Mouse (Mus musculus) Patski (cell line): ENCODE data around the gene Sec24b. TPM values are rescaled to one million over a fixed set of nuclear protein-coding genes. Genes with fewer than 3 reads are reported as not detected.

Experiments used
- ATAC-seq: fragments of 100-300 bp; one replicate; pipeline ENCODE4 v1.8.0; 2021
- CTCF ChIA-PET: fragments of 350-600 bp; sonication (Branson Sonifier 250); formaldehyde crosslinking; loops from one replicate; lab custom pipeline; 2022; ENCODE audit warnings: inconsistent platforms; lab: Charles Lee
- POLR2A ChIA-PET: fragments of 350-600 bp; sonication (Branson Sonifier 250); formaldehyde crosslinking; loops from one replicate; lab custom pipeline; 2022; ENCODE audit warnings: antibody characterized with exemption, inconsistent platforms; lab: Charles Lee
- DNase-seq: peaks from one replicate; pipeline ENCODE4 v3.0.0-alpha.2; 2011; ENCODE audit warnings: low read depth, low spot score
- H3K27me3 ChIP-seq: fragments of 371-371 bp; one replicate; pipeline ENCODE4 v1.5.1; 2021
- CTCF ChIP-seq: fragments of 100-300 bp; IDR thresholded peaks from one replicate; pipeline ENCODE4 v1.5.1; 2021
- in situ Hi-C: fragments of 300-500 bp; cut with MboI; formaldehyde crosslinking; loops from 3 replicates; pipeline ENCODE4 v1.11.1; 2018; ENCODE audit warnings: low pct_unique_long_range_greater_than_20kb, mixed read lengths
- polyA plus RNA-seq: library from polyadenylated mRNA; unstranded; gene quantifications from one replicate; pipeline ENCODE4 v1.2.3, GENCODE M21; 2021

The Sec24b gene
- polyA plus RNA-seq, 1 experiment from 2014 or later: 126 TPM

DNA sequence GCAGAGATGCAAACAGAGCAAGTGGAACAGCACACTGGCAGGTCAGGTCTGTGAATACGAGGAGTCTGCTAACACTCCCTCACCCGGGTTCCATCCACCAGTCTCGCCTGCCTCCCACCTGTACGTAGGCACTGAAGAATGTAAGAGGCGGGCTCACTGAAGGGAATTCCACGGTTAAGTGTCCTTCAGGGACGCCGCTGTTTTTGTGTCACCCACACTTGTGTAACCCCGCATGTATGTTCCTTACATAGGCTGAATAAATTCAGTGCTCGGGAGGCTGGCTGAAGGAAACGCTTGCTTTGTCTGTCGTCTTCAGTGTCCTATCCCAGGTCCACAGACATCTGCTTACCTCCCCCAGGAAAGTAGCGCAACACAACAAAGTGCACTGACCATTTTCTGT lies 74.1 kb downstream of the Sec24b start:
- in situ Hi-C loops: no loop called here
- no peak for ATAC-seq
- ChIA-PET POLR2A (no interaction called here), CTCF (no interaction called here)
- no peaks in the 10 kb centered on the region for H3K27me3 ChIP-seq
- no peak for TF ChIP-seq CTCF
- no peak for DNase-seq

DNA sequence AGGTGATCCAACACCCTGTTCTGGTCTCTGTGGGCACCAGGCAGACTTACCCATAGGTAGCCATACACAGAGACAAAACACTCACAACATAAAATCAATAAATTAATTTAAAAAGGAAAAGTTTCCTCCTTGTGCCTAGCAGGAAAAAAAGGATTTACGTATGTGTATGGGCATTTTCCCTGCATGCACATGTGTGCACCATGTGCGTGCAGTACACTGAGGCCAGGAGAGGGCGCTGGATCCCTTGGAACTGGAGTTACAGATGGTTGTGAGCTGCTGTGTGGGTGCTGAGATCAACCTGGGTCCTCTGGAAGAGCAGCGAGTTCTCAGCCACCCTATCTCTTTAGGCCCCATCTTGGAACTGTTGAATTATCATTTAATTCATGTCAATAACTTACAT lies 76.0 kb downstream of the Sec24b start:
- in situ Hi-C loops: no loop called here
- ChIA-PET CTCF (interaction anchor here (0.9 to 1.5 kb wide), 2 partner anchors 16 to 26 kb away, joined by 3 read pairs; partner anchors contain the start of gene Mcub), POLR2A (no interaction called here)
- no peaks in the 10 kb centered on the region for H3K27me3 ChIP-seq
- no peak for DNase-seq
- ATAC-seq: no peak
- TF ChIP-seq CTCF: no peak

DNA sequence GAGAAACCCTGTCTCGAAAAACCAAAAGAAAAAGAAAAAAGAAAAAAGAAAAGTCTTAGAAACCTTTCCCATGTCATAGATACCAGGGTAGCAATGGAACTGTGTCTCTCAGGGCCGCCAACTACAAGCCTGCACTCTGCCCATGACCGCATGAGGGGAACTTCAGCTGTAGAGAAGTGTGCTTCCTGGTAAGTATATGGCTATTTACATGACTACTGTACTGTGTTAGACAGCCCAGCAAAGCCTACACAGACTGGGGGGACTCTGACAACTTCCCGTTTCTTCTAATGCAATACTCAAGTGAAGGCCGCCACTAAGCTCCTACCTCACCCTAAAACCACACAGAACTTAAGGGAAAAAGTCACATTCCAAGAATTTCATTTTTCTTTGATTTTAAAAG lies 76.6 kb downstream of the Sec24b start:
- ChIA-PET CTCF (interaction anchor here (0.9 to 1.5 kb wide), 2 partner anchors 15 to 26 kb away, joined by 3 read pairs; partner anchors contain the start of gene Mcub), POLR2A (no interaction called here)
- ATAC-seq: no peak
- no peak for DNase-seq
- in situ Hi-C loops: no loop called here
- no peak for TF ChIP-seq CTCF
- no peaks in the 10 kb centered on the region for H3K27me3 ChIP-seq

DNA sequence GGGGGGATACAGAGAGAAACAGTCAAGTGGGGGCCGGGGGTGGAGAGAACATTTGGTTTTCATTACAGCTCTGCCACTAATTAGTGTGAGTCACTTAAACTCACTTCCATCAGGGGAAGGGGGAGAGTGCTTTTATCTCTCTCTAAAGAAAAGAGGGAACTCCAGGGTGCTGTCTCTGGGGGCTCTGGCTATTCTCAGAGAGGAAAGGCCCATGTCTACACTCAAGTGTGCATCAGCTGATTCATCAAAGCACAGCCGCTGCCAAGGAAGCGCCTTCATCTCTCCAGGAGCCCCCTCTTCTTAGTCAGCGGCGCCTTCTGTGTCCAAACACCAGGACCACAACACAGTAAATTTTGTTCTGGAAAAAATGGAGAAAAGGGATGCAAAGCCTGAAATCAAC lies 79.1 kb downstream of the Sec24b start:
- no peak for DNase-seq
- H3K27me3 ChIP-seq: no peaks in the 10 kb centered on the region
- TF ChIP-seq CTCF: no peak
- CTCF ChIA-PET: interaction anchor here (1.3 kb wide), 1 partner anchor 12 kb away, joined by 4 read pairs; the partner anchor contains the start of gene Mcub
- in situ Hi-C loops: no loop called here
- POLR2A ChIA-PET: interaction anchor here (1.0 kb wide), 1 partner anchor 13 kb away, joined by 3 read pairs; no protein-coding TSS in a partner anchor
- ATAC-seq: no peak

DNA sequence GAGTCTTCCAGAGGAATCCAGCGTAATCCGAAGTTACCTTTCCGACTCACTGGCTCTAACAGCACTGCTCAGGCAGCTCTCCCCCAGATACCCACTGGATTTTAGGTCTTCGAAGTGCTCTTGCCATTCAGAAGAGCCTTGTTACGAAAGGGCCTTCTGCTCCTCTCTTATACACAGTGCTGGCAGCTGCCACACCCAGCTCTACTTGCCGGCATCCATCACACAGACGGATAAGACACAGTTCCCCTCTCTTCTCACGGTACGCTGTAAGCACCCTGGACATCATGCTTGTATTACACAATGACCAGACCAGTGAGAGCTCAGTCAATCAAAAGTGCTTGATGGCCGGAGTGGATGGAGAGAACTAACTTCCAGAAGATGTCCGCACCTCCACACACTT lies 79.6 kb downstream of the Sec24b start:
- no peaks in the 10 kb centered on the region for H3K27me3 ChIP-seq
- ChIA-PET POLR2A (interaction anchor here (0.7 to 1.0 kb wide), 2 partner anchors 13 to 130 kb away, joined by 3 to 5 read pairs; no protein-coding TSS in a partner anchor), CTCF (interaction anchor here (0.6 to 1.3 kb wide), 2 partner anchors 12 to 41 kb away, joined by 3 to 4 read pairs; partner anchors contain the start of gene Mcub)
- in situ Hi-C loops: no loop called here
- DNase-seq (no peak), ATAC-seq (no peak)
- TF ChIP-seq CTCF: no peak

DNA sequence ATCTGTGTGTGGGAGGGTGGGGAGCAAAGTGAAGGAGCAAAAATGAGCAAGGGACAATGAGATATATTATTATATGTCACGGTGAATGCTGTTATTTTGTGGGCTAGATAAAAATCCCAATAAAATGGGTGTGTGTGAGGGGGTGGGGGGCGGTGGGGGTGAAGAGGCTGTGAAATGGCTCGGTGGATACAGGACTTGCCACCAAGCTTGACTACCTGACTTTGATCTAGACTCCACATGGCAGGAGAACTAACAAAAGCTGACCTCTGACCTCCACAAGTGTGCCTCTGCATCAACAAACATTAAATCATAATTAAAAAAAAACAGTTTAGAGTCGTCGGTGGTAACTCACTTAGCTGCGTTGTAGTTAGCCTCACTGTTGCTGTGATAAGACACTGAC lies 81.8 kb downstream of the Sec24b start:
- no peak for ATAC-seq
- ChIA-PET CTCF (interaction anchor here (0.7 kb wide), 1 partner anchor 11 kb away, joined by 3 read pairs; no protein-coding TSS in a partner anchor), POLR2A (no interaction called here)
- H3K27me3 ChIP-seq: no peaks in the 10 kb centered on the region
- in situ Hi-C loops: no loop called here
- DNase-seq: no peak
- no peak for TF ChIP-seq CTCF

DNA sequence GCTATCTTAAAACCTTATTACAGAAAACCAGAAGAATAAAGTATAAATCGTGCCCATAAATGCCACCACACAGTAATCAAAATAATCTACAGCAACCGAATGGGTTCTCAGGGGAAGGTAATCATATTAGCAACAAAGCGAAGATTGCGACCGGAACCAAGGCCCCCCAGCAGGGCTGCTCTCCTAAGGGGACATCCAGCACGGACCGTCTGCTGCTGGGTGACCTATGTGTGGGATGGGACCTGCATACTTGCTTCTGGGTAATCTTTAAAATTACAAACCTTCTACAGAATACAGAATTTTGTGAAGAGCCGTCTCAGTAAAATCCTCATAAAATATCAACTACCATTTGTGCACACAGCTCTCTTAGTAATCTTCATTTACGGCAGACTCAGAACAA lies 82.6 kb downstream of the Sec24b start:
- TF ChIP-seq CTCF: no peak
- no peaks in the 10 kb centered on the region for H3K27me3 ChIP-seq
- POLR2A ChIA-PET: interaction anchor here (0.6 kb wide), 1 partner anchor 1910 kb away, joined by 3 read pairs; no protein-coding TSS in a partner anchor
- no peak for ATAC-seq
- no peak for DNase-seq
- CTCF ChIA-PET: no interaction called here
- in situ Hi-C loops: no loop called here

DNA sequence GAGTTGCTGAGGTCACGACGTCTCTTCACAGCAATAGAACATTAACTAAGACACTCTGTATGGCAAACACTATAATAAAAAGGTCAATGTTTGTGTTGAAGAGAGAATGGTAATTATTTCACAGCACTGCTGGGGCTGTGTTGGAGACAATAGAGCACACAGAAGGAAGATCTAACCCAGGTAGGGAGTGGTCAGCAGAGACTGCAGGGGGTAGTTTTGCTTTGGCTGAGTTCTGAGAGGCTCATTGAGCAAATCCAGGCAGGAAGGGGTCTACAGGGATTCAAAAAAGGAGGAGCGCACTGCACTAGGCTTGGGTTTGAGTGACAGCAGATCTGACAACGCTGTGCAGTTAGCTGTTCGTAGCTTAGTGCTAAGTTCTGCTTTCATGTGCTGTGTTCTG lies 85.0 kb downstream of the Sec24b start:
- in situ Hi-C loops: no loop called here
- ATAC-seq (no peak), DNase-seq (no peak)
- POLR2A ChIA-PET: no interaction called here
- TF ChIP-seq CTCF: no peak
- CTCF ChIA-PET: no interaction called here
- no peaks in the 10 kb centered on the region for H3K27me3 ChIP-seq

DNA sequence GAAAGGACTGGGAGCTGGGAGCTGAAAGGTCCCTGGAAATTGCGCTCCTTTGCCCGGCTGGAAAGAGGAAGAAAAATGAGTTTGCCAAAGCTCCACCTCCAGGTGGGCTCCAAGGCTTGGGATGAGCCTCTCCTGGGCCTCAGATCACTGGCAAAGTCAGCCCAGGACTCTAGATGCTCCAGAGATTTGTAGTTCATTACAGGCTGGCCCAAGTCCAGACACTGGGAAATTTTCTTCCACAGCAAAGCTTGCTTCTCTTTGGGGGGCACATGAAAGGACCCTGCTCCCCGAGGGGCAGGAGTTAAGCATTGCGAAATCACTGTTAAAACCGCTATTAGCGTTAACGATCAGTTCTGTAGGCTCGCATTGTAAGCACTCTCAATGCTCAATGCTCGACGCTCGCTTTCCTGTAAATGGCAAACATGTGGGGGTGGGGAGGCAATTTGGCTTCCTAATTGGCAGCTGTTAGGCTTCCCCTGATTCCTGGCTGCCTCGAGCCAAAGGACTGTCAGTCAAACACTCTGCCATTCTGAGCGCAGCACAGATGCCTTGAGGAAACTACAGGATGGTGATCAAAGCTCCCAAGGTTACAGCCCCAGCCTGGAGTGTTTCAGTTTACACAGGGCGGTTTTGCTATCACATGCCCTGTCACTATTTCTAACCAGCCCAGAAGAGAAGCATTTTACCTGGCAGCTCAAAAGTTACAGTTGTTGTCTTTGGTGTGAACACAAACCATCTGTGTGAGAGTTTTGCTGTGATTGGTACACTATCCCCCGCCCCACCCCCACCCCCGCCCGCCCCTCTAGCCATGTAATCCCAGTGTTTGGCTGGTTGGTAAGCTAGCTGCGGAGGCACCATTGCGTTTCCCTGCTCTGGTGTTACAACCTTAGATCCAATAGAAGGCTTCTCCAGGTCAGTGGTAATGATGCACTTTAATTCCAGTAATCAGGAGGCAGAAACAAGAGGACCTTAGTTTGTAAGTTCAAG lies 90.5 kb downstream of the Sec24b start:
- CTCF ChIA-PET: interaction anchor here (0.9 to 2.5 kb wide), 5 partner anchors 11 to 109 kb away, joined by 3 to 8 read pairs (median 3); no protein-coding TSS in a partner anchor
- in situ Hi-C loops: no loop called here
- no peak for TF ChIP-seq CTCF
- POLR2A ChIA-PET: interaction anchor here (0.8 to 1.2 kb wide), 2 partner anchors 9 to 32 kb away, joined by 3 to 4 read pairs; no protein-coding TSS in a partner anchor
- DNase-seq (no peak), ATAC-seq (no peak)
- no peaks in the 10 kb centered on the region for H3K27me3 ChIP-seq
